Mouse (Mus musculus) ES-Bruce4 (cell line): Measurements from ENCODE around the gene Dnajb7. TPM values are rescaled to one million over a fixed set of nuclear protein-coding genes. Genes with fewer than 3 reads are reported as not detected.

Experiments used
- H3K27ac ChIP-seq: 2 replicates; pipeline ENCODE4 v1.5.1; 2012; ENCODE audit warnings: low read length, inconsistent platforms; ENCODE audit not compliant: insufficient read depth
- H3K27me3 ChIP-seq: 2 replicates; pipeline ENCODE4 v1.6.1; 2012; ENCODE audit warnings: mild to moderate bottlenecking, low read length, inconsistent platforms; ENCODE audit not compliant: control insufficient read depth, poor library complexity, insufficient read depth, severe bottlenecking
- H3K36me3 ChIP-seq: 2 replicates; pipeline ENCODE4 v1.6.1; 2012; ENCODE audit warnings: inconsistent platforms, mild to moderate bottlenecking, low read length, moderate library complexity; ENCODE audit not compliant: control insufficient read depth, poor library complexity, insufficient read depth, severe bottlenecking
- H3K4me1 ChIP-seq: one replicate; pipeline ENCODE4 v1.8.1; 2011; ENCODE audit warnings: low read length; ENCODE audit not compliant: control insufficient read depth, insufficient read depth
- H3K4me3 ChIP-seq: 2 replicates; pipeline ENCODE4 v1.5.1; 2011; ENCODE audit warnings: low read depth, mild to moderate bottlenecking, low read length
- H3K9ac ChIP-seq: 2 replicates; pipeline ENCODE4 v1.6.1; 2012; ENCODE audit warnings: low read depth, mild to moderate bottlenecking, inconsistent platforms; ENCODE audit not compliant: poor library complexity, severe bottlenecking
- H3K9me3 ChIP-seq: replicated peaks from 2 replicates; pipeline ENCODE4 v1.6.1; 2012; ENCODE audit warnings: mild to moderate bottlenecking, low read length, inconsistent platforms; ENCODE audit not compliant: control insufficient read depth, poor library complexity, insufficient read depth, severe bottlenecking
- CTCF ChIP-seq: IDR thresholded peaks from one replicate; pipeline ENCODE4 v1.8.1; 2011; ENCODE audit warnings: low read depth, low read length
- EP300 ChIP-seq: IDR thresholded peaks from 2 replicates; pipeline ENCODE4 v1.6.1; 2011; ENCODE audit warnings: low read depth, low read length; ENCODE audit not compliant: insufficient read depth
- POLR2A ChIP-seq: IDR thresholded peaks from one replicate; pipeline ENCODE4 v1.8.1; 2011; ENCODE audit warnings: low read length; ENCODE audit not compliant: insufficient read depth
- polyA plus RNA-seq: library from polyadenylated mRNA; stranded (reverse); fragments of >200 nt; gene quantifications from 2 replicates; pipeline ENCODE4 v1.2.4, GENCODE M21; 2011; ENCODE audit warnings: low read depth; ENCODE audit not compliant: missing spikeins, insufficient read depth, insufficient read length

Dnajb7 gene
- polyA plus RNA-seq, 1 experiment = not detected

DNA sequence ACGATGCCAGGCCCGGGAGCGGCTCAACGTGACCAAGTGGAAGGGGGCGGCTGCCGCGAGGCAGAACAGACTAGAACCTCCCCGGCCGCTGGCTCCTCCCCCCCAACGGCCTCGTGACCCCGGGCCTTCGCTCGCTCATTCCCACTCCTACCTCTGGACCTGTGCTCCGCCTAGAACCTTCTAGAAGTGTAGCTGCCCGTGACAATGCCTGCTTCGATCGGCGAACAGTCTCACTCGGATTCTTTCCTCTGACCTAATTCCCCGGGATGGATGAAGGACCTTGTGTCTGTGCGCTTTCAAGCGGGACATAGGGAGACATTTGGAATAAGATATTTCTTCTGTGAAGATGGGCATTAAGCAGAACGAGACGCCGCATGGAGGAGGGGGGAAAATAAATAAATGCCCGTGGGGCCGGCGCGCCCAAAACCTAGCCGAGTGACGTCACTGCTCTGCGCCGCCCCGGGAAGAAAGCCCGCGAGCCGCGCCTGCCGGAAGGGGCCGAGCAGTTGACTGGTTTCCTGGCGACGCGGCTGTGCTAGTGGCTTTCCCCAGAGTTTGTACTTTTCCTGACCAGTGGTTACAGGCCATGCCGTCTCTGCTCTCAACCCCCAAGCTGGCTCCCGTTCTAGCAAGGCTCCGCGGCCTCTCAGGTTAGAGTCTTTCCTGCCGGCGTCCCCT lies 8.3 kb downstream of the Dnajb7 start, which contains the start of the genes St13 and Xpnpep3:
St13 (minus strand) TSS at position 440 of the 678 bp plus-strand sequence.
Xpnpep3 (plus strand) TSS at position 501 of the 678 bp plus-strand sequence.
- TF ChIP-seq EP300 (peak; percentile 50; the same call in 1 of the 2 replicates), POLR2A (peak; percentile 66), CTCF (no peak)

GRCm38 (mm10) chr15:81399297-81399637 lies 8.8 kb downstream of the Dnajb7 start:
- H3K4me1 ChIP-seq = no peaks in the 10 kb centered on the region
- H3K4me3 ChIP-seq = peak overlapping the region; percentile 97
- H3K36me3 ChIP-seq = peaks cover 13% of the 10 kb centered on the region
- no peaks in the 10 kb centered on the region for H3K9me3 ChIP-seq
- TF ChIP-seq CTCF (no peak), EP300 (no peak), POLR2A (no peak)
- peak overlapping the region; percentile 45; the same call in 1 of the 2 replicates for H3K27ac ChIP-seq
- no peaks in the 10 kb centered on the region for H3K27me3 ChIP-seq
- peak overlapping the region; percentile 86 for H3K9ac ChIP-seq

More for the DNA sequence above, 8.3 kb downstream of the Dnajb7 start, which contains the start of the genes St13 and Xpnpep3:
- peak within 1 kb of the TSS; percentile 86 for H3K9ac ChIP-seq
- H3K4me3 ChIP-seq = peak within 1 kb of the TSS; percentile 97
- no peaks in the 10 kb centered on the region for H3K27me3 ChIP-seq
- no peaks in the 10 kb centered on the region for H3K9me3 ChIP-seq
- H3K27ac ChIP-seq = peak within 1 kb of the TSS; percentile 87
- peaks cover 11% of the 10 kb centered on the region for H3K36me3 ChIP-seq
- H3K4me1 ChIP-seq = no peaks in the 10 kb centered on the region

DNA sequence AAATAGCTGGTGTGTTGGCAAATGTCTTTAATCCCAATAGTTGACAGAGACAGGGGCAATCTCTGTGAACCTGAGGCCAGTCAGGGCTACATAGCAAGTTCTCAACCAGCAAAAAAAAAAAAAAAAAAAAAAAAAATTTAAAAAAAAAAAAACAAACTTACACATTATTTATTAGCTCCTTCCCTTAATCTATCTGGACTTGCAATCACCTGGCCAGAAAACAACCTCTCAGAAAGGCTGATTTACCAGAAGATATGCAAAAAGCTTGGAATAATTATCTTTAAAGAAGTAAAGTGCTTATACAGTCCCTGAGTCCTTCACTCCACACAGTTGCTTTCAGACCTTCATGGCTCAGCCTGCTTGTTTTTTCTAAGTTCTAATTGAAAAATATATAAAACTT lies 9.9 kb downstream of the Dnajb7 start:
- TF ChIP-seq CTCF (no peak), POLR2A (no peak), EP300 (no peak)
- H3K36me3 ChIP-seq = peaks cover 20% of the 10 kb centered on the region
- no peaks in the 10 kb centered on the region for H3K27me3 ChIP-seq
- peak overlapping the region; percentile 86 for H3K9ac ChIP-seq
- no peak overlapping the region for H3K27ac ChIP-seq
- H3K9me3 ChIP-seq = no peaks in the 10 kb centered on the region
- H3K4me3 ChIP-seq = no peak overlapping the region
- H3K4me1 ChIP-seq = no peaks in the 10 kb centered on the region

GRCm38 (mm10) chr15:81394211-81394915 lies 13.7 kb downstream of the Dnajb7 start:
- peaks cover 48% of the 10 kb centered on the region for H3K36me3 ChIP-seq
- no peaks in the 10 kb centered on the region for H3K4me1 ChIP-seq
- no peak overlapping the region for H3K27ac ChIP-seq
- no peak for TF ChIP-seq CTCF
- TF ChIP-seq POLR2A = no peak
- no peak for TF ChIP-seq EP300
- no peak overlapping the region for H3K9ac ChIP-seq
- no peaks in the 10 kb centered on the region for H3K9me3 ChIP-seq
- no peak overlapping the region for H3K4me3 ChIP-seq
- H3K27me3 ChIP-seq = no peaks in the 10 kb centered on the region

GRCm38 (mm10) chr15:81392997-81393396 lies 15.1 kb downstream of the Dnajb7 start:
- H3K9ac ChIP-seq = no peak overlapping the region
- no peaks in the 10 kb centered on the region for H3K27me3 ChIP-seq
- peaks cover 58% of the 10 kb centered on the region for H3K36me3 ChIP-seq
- no peak for TF ChIP-seq POLR2A
- TF ChIP-seq EP300 = no peak
- TF ChIP-seq CTCF = no peak
- H3K27ac ChIP-seq = no peak overlapping the region
- H3K4me1 ChIP-seq = no peaks in the 10 kb centered on the region
- no peaks in the 10 kb centered on the region for H3K9me3 ChIP-seq
- no peak overlapping the region for H3K4me3 ChIP-seq

DNA sequence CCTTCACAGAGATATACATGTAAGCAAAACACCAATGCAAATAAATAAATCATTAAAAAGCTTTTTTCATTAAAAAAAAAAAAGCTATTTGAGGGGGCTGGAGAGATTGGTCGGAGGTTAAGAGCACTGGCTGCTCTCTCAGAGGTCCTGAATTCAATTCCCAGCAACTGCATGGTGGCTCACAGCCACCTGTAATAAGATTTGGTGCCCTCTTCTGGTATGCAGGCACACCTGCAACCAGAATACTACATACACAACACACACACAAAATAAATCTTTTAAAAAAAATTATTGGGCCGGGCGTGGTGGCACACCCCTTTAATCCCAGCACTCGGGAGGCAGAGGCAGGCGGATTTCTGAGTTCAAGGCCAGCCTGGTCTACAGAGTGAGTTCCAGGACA lies 21.8 kb downstream of the Dnajb7 start:
- TF ChIP-seq CTCF (peak; percentile 23), POLR2A (no peak), EP300 (no peak)
- no peaks in the 10 kb centered on the region for H3K9me3 ChIP-seq
- no peak overlapping the region for H3K4me3 ChIP-seq
- no peak overlapping the region for H3K27ac ChIP-seq
- H3K27me3 ChIP-seq = no peaks in the 10 kb centered on the region
- peaks cover 79% of the 10 kb centered on the region for H3K36me3 ChIP-seq
- H3K9ac ChIP-seq = no peak overlapping the region
- H3K4me1 ChIP-seq = no peaks in the 10 kb centered on the region
